Mouse (Mus musculus): ENCODE measurements around the gene Decr2.

Gene Decr2

GRCm38 (mm10) chr17:26089905-26090632 is at the start of gene Decr2:
TSS of gene Decr2 (minus strand) at chr17:26090337.
- no peak for TF ChIP-seq GATA4 (IDR thresholded peaks at IDR 0.05; ENCODE audit: insufficient replicate concordance, low read length)

DNA sequence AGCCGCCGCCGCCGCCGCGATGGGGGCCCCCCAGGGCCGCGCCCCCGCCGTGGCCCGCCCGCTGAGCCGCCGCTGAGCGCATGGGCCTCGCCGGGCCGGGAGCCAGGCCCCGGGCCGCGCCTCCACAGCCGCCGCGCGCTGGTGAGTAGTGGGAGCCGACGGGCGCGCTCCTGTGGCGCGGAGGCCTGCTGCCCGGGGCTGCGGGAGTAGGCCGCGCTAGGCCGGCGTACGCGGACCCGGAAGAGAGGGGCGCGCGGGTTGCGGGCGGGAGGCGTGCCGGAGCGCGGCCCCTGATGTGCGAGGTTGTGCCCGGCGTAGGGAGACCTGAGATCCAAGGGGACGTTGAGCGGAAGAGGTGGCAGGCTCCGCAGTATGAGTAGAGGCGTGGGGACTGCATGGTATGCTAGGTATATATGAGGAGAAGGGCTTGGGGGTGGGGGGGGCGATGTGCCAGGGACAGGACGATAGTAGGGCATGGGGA is 48.8 kb upstream of the Decr2 start:
- TF ChIP-seq GATA4 (IDR thresholded peaks at IDR 0.05; ENCODE audit: insufficient replicate concordance, low read length) = no peak

DNA sequence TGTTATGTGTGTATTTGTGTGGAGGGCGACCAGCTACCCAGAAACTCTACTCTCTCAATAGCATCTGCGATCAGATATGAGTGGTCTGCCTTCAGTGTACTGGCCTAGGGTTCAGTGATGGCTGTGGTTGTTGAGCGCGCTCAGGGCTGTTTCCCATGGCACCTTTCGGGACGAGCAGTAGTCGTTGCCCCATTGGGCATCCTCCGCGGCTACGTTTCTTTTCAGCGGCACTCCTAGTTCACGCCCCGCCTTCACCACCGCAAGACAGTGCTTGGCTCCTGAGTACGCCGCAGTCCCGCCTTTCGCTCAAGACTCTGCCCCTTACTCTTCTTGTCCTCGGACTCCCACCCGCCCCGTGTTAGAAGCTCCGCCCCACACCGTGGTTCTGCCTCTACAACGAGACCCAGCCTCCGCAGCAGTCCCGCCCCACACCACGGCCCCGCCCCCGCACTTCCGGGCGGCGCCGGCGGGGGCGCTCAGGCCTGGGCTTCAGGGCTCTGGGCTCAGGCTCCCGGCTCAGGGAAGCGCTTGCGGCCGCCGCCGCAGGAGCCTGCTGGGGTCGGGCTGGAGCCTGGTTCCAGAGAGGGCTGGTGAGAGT is 48.2 kb upstream of the Decr2 start, which contains the start of gene Axin1:
TSS of gene Axin1 (plus strand) at position 450 of the 598 bp plus-strand sequence.
- TF ChIP-seq GATA4 (IDR thresholded peaks at IDR 0.05; ENCODE audit: insufficient replicate concordance, low read length) = no peak

DNA sequence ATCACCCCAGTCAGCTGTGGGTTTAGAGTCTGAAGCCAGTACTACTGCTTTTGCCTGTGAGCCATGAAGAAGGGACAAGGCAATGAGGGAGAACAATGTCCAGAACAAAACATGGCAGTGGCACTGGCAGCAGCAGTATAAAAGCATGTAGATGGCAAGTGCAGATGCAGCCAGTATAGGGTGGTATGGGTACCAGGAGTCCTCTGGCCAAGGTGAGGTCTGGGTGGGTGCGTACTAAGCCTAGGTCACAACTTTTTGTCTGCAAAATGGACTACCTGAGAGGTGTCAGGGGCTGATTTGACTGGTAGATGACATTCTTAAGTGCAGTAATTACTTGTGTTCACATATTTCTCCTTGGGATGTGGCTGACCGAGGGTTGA is 47.6 kb upstream of the Decr2 start:
- no peak for TF ChIP-seq GATA4 (IDR thresholded peaks at IDR 0.05; ENCODE audit: insufficient replicate concordance, low read length)

DNA sequence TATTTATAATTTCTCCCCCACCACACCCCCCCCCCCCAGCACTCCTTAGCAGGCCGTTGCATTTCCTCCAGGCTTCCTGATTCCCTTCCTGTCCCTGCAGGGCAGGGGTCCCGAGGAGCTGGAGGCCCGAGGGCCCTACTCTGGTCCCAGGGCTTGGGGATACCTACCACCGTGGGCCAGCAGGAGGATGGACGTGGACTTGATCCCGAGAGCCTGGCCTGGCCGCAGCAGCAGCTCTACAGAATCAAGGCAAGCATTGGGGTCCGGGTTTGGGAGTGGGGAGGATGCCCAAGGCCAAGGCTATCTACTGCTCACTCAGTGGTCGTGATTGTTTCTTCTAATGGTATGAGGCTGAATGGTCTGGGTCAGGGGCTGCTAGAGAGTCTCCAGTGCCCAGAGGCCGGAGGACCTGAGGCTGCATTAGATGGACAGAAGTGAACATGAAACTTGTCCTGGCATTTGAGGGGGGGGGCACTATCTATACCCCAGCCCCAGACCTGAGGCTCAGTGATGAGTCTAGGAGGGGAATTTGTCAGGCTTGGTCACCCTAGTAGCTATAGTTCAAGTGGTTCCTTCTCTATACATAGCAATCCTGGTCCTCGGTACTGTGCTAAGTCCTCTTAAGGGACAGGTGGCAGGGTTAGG is 47.1 kb upstream of the Decr2 start:
- TF ChIP-seq GATA4 (IDR thresholded peaks at IDR 0.05; ENCODE audit: insufficient replicate concordance, low read length) = no peak

GRCm38 (mm10) chr17:26131856-26132853 is 42.0 kb upstream of the Decr2 start:
- no peak for TF ChIP-seq GATA4 (IDR thresholded peaks at IDR 0.05; ENCODE audit: insufficient replicate concordance, low read length)

- TF ChIP-seq GATA4 (IDR thresholded peaks at IDR 0.05; ENCODE audit: insufficient replicate concordance, low read length) = no peak
These were observed 41.1 kb upstream of the Decr2 start for GRCm38 (mm10) chr17:26131062-26131732.

DNA sequence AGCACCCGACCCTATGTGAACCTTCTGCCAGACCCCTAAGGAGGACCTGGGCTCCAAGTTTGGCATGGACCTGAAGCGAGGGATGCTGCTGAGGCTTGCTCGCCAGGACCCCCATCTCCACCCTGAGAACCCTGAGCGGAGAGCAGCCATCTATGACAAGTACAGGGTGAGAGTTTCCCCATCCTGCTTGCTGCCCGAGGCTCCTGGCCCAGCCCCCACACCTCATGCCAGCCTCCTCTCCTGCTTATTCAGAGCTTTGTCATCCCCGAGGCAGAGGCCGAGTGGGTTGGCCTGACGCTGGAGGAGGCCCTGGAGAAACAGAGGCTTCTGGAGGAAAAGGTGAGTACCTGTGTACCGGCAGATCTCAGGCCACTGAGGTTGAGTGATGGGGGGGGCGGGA is 35.1 kb upstream of the Decr2 start:
- TF ChIP-seq GATA4 (IDR thresholded peaks at IDR 0.05; ENCODE audit: insufficient replicate concordance, low read length) = no peak

GRCm38 (mm10) chr17:26124560-26124959 is 34.4 kb upstream of the Decr2 start:
- no peak for TF ChIP-seq GATA4 (IDR thresholded peaks at IDR 0.05; ENCODE audit: insufficient replicate concordance, low read length)

DNA sequence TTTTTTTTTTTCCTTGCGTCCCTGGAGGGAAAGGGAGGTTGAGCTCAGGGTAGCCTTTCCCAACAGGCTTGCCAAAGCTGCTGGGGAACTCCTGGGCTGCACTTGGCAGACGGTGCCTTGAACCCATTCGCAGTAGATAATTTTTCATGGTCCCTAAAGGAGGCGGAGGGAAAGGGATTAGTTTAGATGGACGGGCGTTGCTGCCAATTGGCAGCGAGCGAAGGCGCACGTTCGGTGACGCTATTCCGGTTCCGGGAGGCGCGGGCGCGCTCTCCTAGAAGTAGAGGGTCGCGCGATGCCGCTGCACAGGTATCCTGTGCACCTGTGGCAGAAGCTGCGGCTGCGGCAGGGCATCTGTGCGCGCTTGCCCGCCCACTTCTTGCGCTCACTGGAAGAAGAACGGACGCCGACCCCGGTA is 33.1 kb upstream of the Decr2 start, which contains the start of gene Mrpl28:
TSS of gene Mrpl28 (plus strand) at position 234 of the 418 bp plus-strand sequence.
- peak; percentile 48; the same call in 1 of the 2 replicates for TF ChIP-seq GATA4 (IDR thresholded peaks at IDR 0.05; ENCODE audit: insufficient replicate concordance, low read length)

GRCm38 (mm10) chr17:26122431-26123140 is 32.4 kb upstream of the Decr2 start:
- TF ChIP-seq GATA4 (IDR thresholded peaks at IDR 0.05; ENCODE audit: insufficient replicate concordance, low read length) = no peak

DNA sequence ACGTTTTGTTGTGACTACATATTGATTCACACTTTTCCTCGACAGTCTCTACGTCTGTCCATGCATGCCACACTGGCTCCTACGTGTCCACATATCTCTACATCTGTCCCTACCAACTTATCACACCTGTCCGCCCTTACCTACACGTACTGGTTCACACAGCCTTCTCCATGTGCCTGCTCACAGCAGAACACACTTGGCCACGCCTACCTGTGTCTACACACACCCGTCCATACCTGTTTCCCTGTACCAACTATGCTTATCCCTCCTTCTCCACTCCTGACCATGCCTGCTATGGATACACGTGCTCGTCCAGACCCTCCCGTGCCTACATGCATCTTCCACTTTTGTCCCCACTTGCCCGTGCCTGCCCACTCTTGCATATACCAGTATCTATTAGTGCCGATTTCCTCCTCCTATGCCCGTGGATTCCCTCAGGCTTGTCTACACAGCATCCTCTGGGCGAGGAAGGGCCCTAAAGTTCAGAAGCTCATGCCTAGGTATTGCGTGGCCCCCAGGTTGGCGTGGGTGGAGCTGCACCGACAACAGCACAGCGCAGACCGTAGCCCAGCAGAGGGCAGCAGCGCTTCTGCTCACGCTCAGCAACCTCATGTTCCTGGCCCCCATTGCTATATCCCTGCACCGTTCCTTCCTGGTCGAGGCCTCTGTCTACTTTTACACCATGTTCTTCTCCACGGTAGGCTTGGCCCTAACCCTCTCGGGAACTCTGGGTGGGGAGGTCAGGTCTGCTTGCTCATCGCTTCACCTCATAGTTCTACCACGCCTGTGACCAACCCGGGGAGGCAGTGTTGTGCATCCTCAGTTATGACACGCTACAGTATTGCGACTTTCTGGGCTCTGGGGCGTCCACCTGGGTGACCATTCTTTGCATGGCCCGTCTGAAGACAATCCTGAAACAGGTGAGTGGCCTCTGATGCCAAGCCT is 29.9 kb upstream of the Decr2 start:
- no peak for TF ChIP-seq GATA4 (IDR thresholded peaks at IDR 0.05; ENCODE audit: insufficient replicate concordance, low read length)

Measured in liver, adult (tissue).